9 mouse cellular contexts compared by ENCODE assay signal in genomic region chr10:13044659-13045058, GRCm38 (mm10). TPM values are rescaled to one million over a fixed set of nuclear protein-coding genes. Genes with fewer than 3 reads are reported as not detected.
DNase-seq lines count a peak whose midpoint lies in the region; ATAC-seq and TF ChIP-seq lines count a peak whose summit lies in the region.
"Had no signal": no experiment of that assay in that cellular context is flagged by ENCODE, and none has a peak within 500 bp of the region (broad histone marks: within the 10 kb centered on the region; RNA-seq: fewer than 3 reads in every experiment).

No protein-coding gene starts in this region.

- no peaks in the 10 kb centered on the region for H3K27me3 ChIP-seq in forebrain, embryonic 15.5 days
- no peaks in the 10 kb centered on the region for H3K27me3 ChIP-seq in forebrain, embryonic 11.5 days (ENCODE audit: control insufficient read depth, insufficient read depth, low read length)
- H3K27me3 ChIP-seq in midbrain, postnatal 0 days (ENCODE audit: insufficient read depth, low read length) = no peaks in the 10 kb centered on the region
- no peaks in the 10 kb centered on the region for H3K27me3 ChIP-seq in midbrain, embryonic 13.5 days
- no peaks in the 10 kb centered on the region for H3K27me3 ChIP-seq in hindbrain, embryonic 16.5 days (replicated peaks; ENCODE audit: control insufficient read depth, insufficient read depth, low read length)
- H3K27me3 ChIP-seq in liver, postnatal 0 days (ENCODE audit: insufficient read depth, low read length) = no peaks in the 10 kb centered on the region

- peak; percentile 87 for ATAC-seq in forebrain, embryonic 15.5 days (replicated peaks)
- ATAC-seq in forebrain, embryonic 11.5 days (replicated peaks; ENCODE audit: low FRiP score) = no peak
- no peak for ATAC-seq in midbrain, postnatal 0 days (ENCODE audit: low FRiP score)
- ATAC-seq in midbrain, embryonic 13.5 days = no peak
- peak; percentile 70 for ATAC-seq in hindbrain, embryonic 16.5 days
- no peak for ATAC-seq in liver, postnatal 0 days

- no peaks in the 10 kb centered on the region for H3K36me3 ChIP-seq in forebrain, embryonic 15.5 days
- no peaks in the 10 kb centered on the region for H3K36me3 ChIP-seq in forebrain, embryonic 11.5 days (ENCODE audit: control insufficient read depth, insufficient read depth, low read length)
- no peaks in the 10 kb centered on the region for H3K36me3 ChIP-seq in midbrain, postnatal 0 days (ENCODE audit: insufficient read depth, low read length)
- no peaks in the 10 kb centered on the region for H3K36me3 ChIP-seq in midbrain, embryonic 13.5 days
- no peaks in the 10 kb centered on the region for H3K36me3 ChIP-seq in hindbrain, embryonic 16.5 days (ENCODE audit: control insufficient read depth, insufficient read depth, low read length)
- H3K36me3 ChIP-seq in liver, postnatal 0 days (replicated peaks; ENCODE audit: insufficient read depth, low read length) = no peaks in the 10 kb centered on the region

- no peak for TF ChIP-seq CTCF in midbrain, postnatal 0 days (IDR thresholded peaks at IDR 0.05)
- TF ChIP-seq CTCF in liver, postnatal 0 days (IDR thresholded peaks at IDR 0.05; ENCODE audit: low read depth) = no peak

- H3K4me1 ChIP-seq in forebrain, embryonic 15.5 days = no peaks in the 10 kb centered on the region
- no peaks in the 10 kb centered on the region for H3K4me1 ChIP-seq in forebrain, embryonic 11.5 days (replicated peaks; ENCODE audit: control insufficient read depth, insufficient read depth, low read length)
- H3K4me1 ChIP-seq in midbrain, postnatal 0 days (ENCODE audit: insufficient read depth, low read length) = no peaks in the 10 kb centered on the region
- H3K4me1 ChIP-seq in midbrain, embryonic 13.5 days (replicated peaks) = no peaks in the 10 kb centered on the region
- no peaks in the 10 kb centered on the region for H3K4me1 ChIP-seq in hindbrain, embryonic 16.5 days (ENCODE audit: control insufficient read depth, insufficient read depth, low read depth, low read length)
- no peaks in the 10 kb centered on the region for H3K4me1 ChIP-seq in liver, postnatal 0 days (ENCODE audit: insufficient read depth)

- no peak overlapping the region for H3K9ac ChIP-seq in forebrain, embryonic 15.5 days (replicated peaks)
- H3K9ac ChIP-seq in forebrain, embryonic 11.5 days (ENCODE audit: low read length) = no peak overlapping the region
- no peak overlapping the region for H3K9ac ChIP-seq in midbrain, postnatal 0 days (replicated peaks; ENCODE audit: low read length, poor library complexity, severe bottlenecking)
- H3K9ac ChIP-seq in midbrain, embryonic 13.5 days (replicated peaks) = no peak overlapping the region
- no peak overlapping the region for H3K9ac ChIP-seq in hindbrain, embryonic 16.5 days (ENCODE audit: low read depth, low read length)
- no peak overlapping the region for H3K9ac ChIP-seq in liver, postnatal 0 days (replicated peaks)

- H3K27ac ChIP-seq in forebrain, embryonic 15.5 days (replicated peaks) = peak overlapping the region; percentile 11; the same call in 1 of the 2 replicates
- no peak overlapping the region for H3K27ac ChIP-seq in forebrain, embryonic 11.5 days (ENCODE audit: low read depth, low read length)
- no peak overlapping the region for H3K27ac ChIP-seq in midbrain, postnatal 0 days (ENCODE audit: low read depth, low read length)
- no peak overlapping the region for H3K27ac ChIP-seq in midbrain, embryonic 13.5 days
- H3K27ac ChIP-seq in hindbrain, embryonic 16.5 days (ENCODE audit: low read depth, low read length) = no peak overlapping the region
- H3K27ac ChIP-seq in liver, postnatal 0 days (ENCODE audit: low read depth) = no peak overlapping the region

- no peak for TF ChIP-seq EP300 in liver, postnatal 0 days (IDR thresholded peaks at IDR 0.05; ENCODE audit: low read depth)

- H3K4me2 ChIP-seq in forebrain, embryonic 15.5 days (replicated peaks) = no peak overlapping the region
- H3K4me2 ChIP-seq in forebrain, embryonic 11.5 days (ENCODE audit: low read depth, low read length, severe bottlenecking) = no peak overlapping the region
- H3K4me2 ChIP-seq in midbrain, postnatal 0 days (ENCODE audit: low read depth, low read length, poor library complexity, severe bottlenecking) = no peak overlapping the region
- no peak overlapping the region for H3K4me2 ChIP-seq in midbrain, embryonic 13.5 days (replicated peaks)
- H3K4me2 ChIP-seq in hindbrain, embryonic 16.5 days (ENCODE audit: low read length) = peak overlapping the region; percentile 16; the same call in 1 of the 2 replicates
- no peak overlapping the region for H3K4me2 ChIP-seq in liver, postnatal 0 days (ENCODE audit: low read depth, low read length)

- no peaks in the 10 kb centered on the region for H3K9me3 ChIP-seq in forebrain, embryonic 15.5 days
- no peaks in the 10 kb centered on the region; the same call in 1 of the 2 replicates for H3K9me3 ChIP-seq in forebrain, embryonic 11.5 days (ENCODE audit: control insufficient read depth, low read length)
- H3K9me3 ChIP-seq in midbrain, postnatal 0 days (ENCODE audit: low read length) = no peaks in the 10 kb centered on the region
- H3K9me3 ChIP-seq in midbrain, embryonic 13.5 days = 0 out of 2 replicates have a peak, but pooled peaks cover 3% of the 10 kb centered on the region
- H3K9me3 ChIP-seq in hindbrain, embryonic 16.5 days (ENCODE audit: control insufficient read depth, low read length) = no peaks in the 10 kb centered on the region
- H3K9me3 ChIP-seq in liver, postnatal 0 days (ENCODE audit: low read length) = no peaks in the 10 kb centered on the region

- 66% methylated on average over 11 of the region's 11 CpGs for WGBS in forebrain, embryonic 15.5 days
- WGBS in forebrain, embryonic 11.5 days = 93% methylated on average over 11 of the region's 11 CpGs
- 86% methylated on average over 11 of the region's 11 CpGs for WGBS in midbrain, postnatal 0 days
- WGBS in midbrain, embryonic 13.5 days = 90% methylated on average over 11 of the region's 11 CpGs
- 57% methylated on average over 11 of the region's 11 CpGs for WGBS in hindbrain, embryonic 16.5 days
- 82% methylated on average over 11 of the region's 11 CpGs for WGBS in liver, postnatal 0 days (ENCODE audit: insufficient replicate concordance)

- no peak for DNase-seq in forebrain, embryonic 11.5 days (ENCODE audit: low spot score)
- peak; percentile 64 for DNase-seq in midbrain, postnatal 0 days (ENCODE audit: low spot score)
- DNase-seq in right cerebral cortex, postnatal 4 days = peak; percentile 37
- DNase-seq in liver, postnatal 0 days = no peak
- DNase-seq: lung, postnatal 4 days; thymus, adult 2 months had no signal

- H3K4me3 ChIP-seq in forebrain, embryonic 15.5 days = no peak overlapping the region
- no peak overlapping the region for H3K4me3 ChIP-seq in forebrain, embryonic 11.5 days (ENCODE audit: low read depth, low read length)
- H3K4me3 ChIP-seq in midbrain, postnatal 0 days (ENCODE audit: low read depth, low read length) = no peak overlapping the region
- H3K4me3 ChIP-seq in midbrain, embryonic 13.5 days (replicated peaks) = no peak overlapping the region
- H3K4me3 ChIP-seq in hindbrain, embryonic 16.5 days (ENCODE audit: low read length) = no peak overlapping the region
- H3K4me3 ChIP-seq in liver, postnatal 0 days (ENCODE audit: low read depth, low read length) = no peak overlapping the region

RNA-seq across cellular contexts. Expression of gene Plagl1, which starts 15.6 kb away (rescaled TPM):
- polyA plus RNA-seq in forebrain, embryonic 15.5 days (2015; fragmentation: Nextera tagmentation; extraction: Ambion mirVana) = 37.0 and 41.0 TPM in 2 replicates
- polyA plus RNA-seq in forebrain, embryonic 11.5 days (2014; fragmentation: Nextera tagmentation; extraction: Ambion mirVana) = 153 and 159 TPM in 2 replicates
- 39.0 and 122 TPM in 2 replicates for total RNA-seq in midbrain, postnatal 0 days (2014; rRNA removed)
- polyA plus RNA-seq in midbrain, postnatal 0 days (2015; fragmentation: Nextera tagmentation; extraction: Ambion mirVana) = 16.1 and 20.1 TPM in 2 replicates
- 47.0 and 52.0 TPM in 2 replicates for polyA plus RNA-seq in midbrain, embryonic 13.5 days (2015; fragmentation: Nextera tagmentation; extraction: Ambion mirVana)
- 25.4 and 34.5 TPM in 2 replicates for polyA plus RNA-seq in hindbrain, embryonic 16.5 days (2015; fragmentation: Nextera tagmentation; extraction: Ambion mirVana)
- polyA plus RNA-seq in liver, postnatal 0 days (2015; fragmentation: Nextera tagmentation; extraction: Ambion mirVana) = 11.3 and 12.6 TPM in 2 replicates

RNA-seq across cellular contexts. Expression of gene Sf3b5, which starts 39.5 kb away (rescaled TPM):
- polyA plus RNA-seq in forebrain, embryonic 15.5 days (2015; fragmentation: Nextera tagmentation; extraction: Ambion mirVana) = 26.9 and 28.0 TPM in 2 replicates
- 37.9 and 42.2 TPM in 2 replicates for polyA plus RNA-seq in forebrain, embryonic 11.5 days (2014; fragmentation: Nextera tagmentation; extraction: Ambion mirVana)
- total RNA-seq in midbrain, postnatal 0 days (2014; rRNA removed) = 18.4 and 24.8 TPM in 2 replicates
- polyA plus RNA-seq in midbrain, postnatal 0 days (2015; fragmentation: Nextera tagmentation; extraction: Ambion mirVana) = 24.2 and 24.8 TPM in 2 replicates
- polyA plus RNA-seq in midbrain, embryonic 13.5 days (2015; fragmentation: Nextera tagmentation; extraction: Ambion mirVana) = 27.1 and 28.1 TPM in 2 replicates
- 22.5 and 25.3 TPM in 2 replicates for polyA plus RNA-seq in hindbrain, embryonic 16.5 days (2015; fragmentation: Nextera tagmentation; extraction: Ambion mirVana)
- polyA plus RNA-seq in liver, postnatal 0 days (2015; fragmentation: Nextera tagmentation; extraction: Ambion mirVana) = 14.3 and 15.5 TPM in 2 replicates

Comparison
In these comparisons a context has a peak if more than half of its experiments do, and no peak if none do; other contexts are left out.
1. ATAC-seq: peak in forebrain, embryonic 15.5 days (single experiment) and hindbrain, embryonic 16.5 days (single experiment); none in forebrain, embryonic 11.5 days (single experiment), midbrain, postnatal 0 days (single experiment), midbrain, embryonic 13.5 days (single experiment) and liver, postnatal 0 days (single experiment).
2. DNase-seq: peak in midbrain, postnatal 0 days (single experiment) and right cerebral cortex, postnatal 4 days (single experiment); none in forebrain, embryonic 11.5 days (single experiment) and liver, postnatal 0 days (single experiment).